Mouse (Mus musculus) cerebellum, postnatal 36 days (tissue): ENCODE results near the gene Gda.

Experiments
- DNase-seq, 2 experiments: peaks; one replicate each; pipeline ENCODE4 v3.0.0; 2021 to 2022; ENCODE audit warnings: mixed read lengths in 2 of 2

The Gda gene

GRCm38 (mm10) chr19:21473345-21473744 is at the start of gene Gda:
Gene Gda, minus strand, starts transcription at chr19:21473445.
- DNase-seq: no peak

- DNase-seq: no peak
Observed at GRCm38 (mm10) chr19:21520280-21520679, 47.0 kb upstream of the Gda start.

- peak; percentile 14 to 31 for DNase-seq
Observed at GRCm38 (mm10) chr19:21510116-21510515, 36.9 kb upstream of the Gda start.

- DNase-seq: no peak
Observed at GRCm38 (mm10) chr19:21507561-21508232, 34.5 kb upstream of the Gda start.

- DNase-seq: no peak
Observed at GRCm38 (mm10) chr19:21507133-21507532, 33.9 kb upstream of the Gda start.

- DNase-seq: no peak
Observed at GRCm38 (mm10) chr19:21504716-21505115, 31.5 kb upstream of the Gda start.

GRCm38 (mm10) chr19:21499394-21499983 is 26.2 kb upstream of the Gda start:
- no peak for DNase-seq

GRCm38 (mm10) chr19:21495817-21496216 is 22.6 kb upstream of the Gda start:
- no peak for DNase-seq

- DNase-seq: no peak
Observed at GRCm38 (mm10) chr19:21493807-21494521, 20.7 kb upstream of the Gda start.

- no peak for DNase-seq
Observed at GRCm38 (mm10) chr19:21491391-21491790, 18.1 kb upstream of the Gda start.

GRCm38 (mm10) chr19:21487124-21487944 is 14.1 kb upstream of the Gda start:
- DNase-seq: no peak

GRCm38 (mm10) chr19:21482096-21482495 is 8.9 kb upstream of the Gda start:
- DNase-seq: no peak

- DNase-seq: no peak
Observed at GRCm38 (mm10) chr19:21481031-21481430, 7.8 kb upstream of the Gda start.

GRCm38 (mm10) chr19:21480053-21480419 is 6.8 kb upstream of the Gda start:
- DNase-seq: no peak

GRCm38 (mm10) chr19:21479183-21480052 is 6.2 kb upstream of the Gda start:
- no peak for DNase-seq

GRCm38 (mm10) chr19:21478538-21478937 is 5.3 kb upstream of the Gda start:
- DNase-seq: no peak

- DNase-seq: no peak
Observed at GRCm38 (mm10) chr19:21477780-21478179, 4.5 kb upstream of the Gda start.

GRCm38 (mm10) chr19:21476782-21477181 is 3.5 kb upstream of the Gda start:
- no peak for DNase-seq

- peak in 1 of 2 experiments; percentile 6 for DNase-seq
Observed at GRCm38 (mm10) chr19:21472121-21472780, 994 bp downstream of the Gda start.

GRCm38 (mm10) chr19:21461221-21461960 is 11.9 kb downstream of the Gda start:
- DNase-seq: no peak

- no peak for DNase-seq
Observed at GRCm38 (mm10) chr19:21457461-21457860, 15.8 kb downstream of the Gda start.
